Mouse (Mus musculus) CH12.LX (cell line): ENCODE data around the gene AB124611.
"Not testable (repeated sequence)": the region's sequence is repeated elsewhere in the genome, so short reads cannot be mapped to it uniquely, and the experiment has no call there.

Experiments used
- CTCF ChIP-seq, 2 experiments: IDR thresholded peaks in 1 of 2; conservative IDR thresholded peaks in 1 of 2; 2 replicates each; pipeline ENCODE4 v1.5.1; 2011 to 2012; ENCODE audit warnings: low read depth in 2 of 2, low read length in 2 of 2, improper control_type of control experiment in 1 of 2, inconsistent platforms in 1 of 2, mild to moderate bottlenecking in 1 of 2, moderate library complexity in 1 of 2
- EP300 ChIP-seq: IDR thresholded peaks from 2 replicates; pipeline ENCODE4 v1.6.1; 2011; ENCODE audit warnings: low read length, improper control_type of control experiment
- ETS1 ChIP-seq: conservative IDR thresholded peaks from 2 replicates; pipeline ENCODE4 v1.6.1; 2012; ENCODE audit warnings: low read depth, mild to moderate bottlenecking, inconsistent platforms, low read length, improper control_type of control experiment, moderate library complexity
- KAT2A ChIP-seq: IDR thresholded peaks from 2 replicates; pipeline ENCODE4 v1.6.1; 2012; ENCODE audit warnings: low read length, improper control_type of control experiment, inconsistent platforms; ENCODE audit not compliant: insufficient replicate concordance
- POLR2A ChIP-seq: IDR thresholded peaks from 2 replicates; pipeline ENCODE4 v1.6.1; 2011; ENCODE audit warnings: low read depth, mild to moderate bottlenecking, improper control_type of control experiment, low read length
- SIN3A ChIP-seq: IDR thresholded peaks from 2 replicates; pipeline ENCODE4 v1.6.1; 2012; ENCODE audit warnings: low read length, improper control_type of control experiment, inconsistent platforms
- USF1 ChIP-seq: IDR thresholded peaks from 2 replicates; pipeline ENCODE4 v1.6.1; 2014; ENCODE audit warnings: low read depth, mild to moderate bottlenecking, inconsistent platforms, low read length, improper control_type of control experiment
- ZNF384 ChIP-seq: IDR thresholded peaks from 2 replicates; pipeline ENCODE4 v1.6.1; 2012; ENCODE audit warnings: low read depth, low read length, improper control_type of control experiment, inconsistent platforms

- not testable (repeated sequence) for TF ChIP-seq SIN3A; CTCF (conservative IDR thresholded peaks at IDR 0.05 in 1 of 2, IDR thresholded peaks at IDR 0.05 in 1 of 2; ENCODE audit: low read depth in 2 of 2, low read length in 2 of 2); POLR2A; EP300; ETS1; ZNF384; USF1; KAT2A
Measured at GRCm38 (mm10) chr9:21542001-21542400, 16.0 kb downstream of the AB124611 start.
